Mouse (Mus musculus) heart, embryonic 16.5 days (tissue): ENCODE results near the gene Zfp867. TPM values are rescaled to one million over a fixed set of nuclear protein-coding genes. Genes with fewer than 3 reads are reported as not detected.
A peak's percentile ranks its signal among the peaks of the same experiment; 100 is the strongest.

Experiments used
- ATAC-seq: fragments of 200-750 bp; cut with Nextera tagmentation; replicated peaks from 2 replicates; pipeline ENCODE4 v1.8.0; 2017; ENCODE audit warnings: moderate number of reproducible peaks; ENCODE audit not compliant: insufficient read depth, low FRiP score; ENCODE audit errors: extremely low read depth
- H3K27ac ChIP-seq: fragments of 300-500 bp; sonication (generic); 2 replicates; pipeline ENCODE4 v1.5.1; 2014; ENCODE audit warnings: mild to moderate bottlenecking, low read length, control low read depth, moderate library complexity
- H3K27me3 ChIP-seq: fragments of 300-500 bp; sonication (generic); 2 replicates; pipeline ENCODE4 v1.6.1; 2014; ENCODE audit warnings: low read length, mixed read lengths; ENCODE audit not compliant: control insufficient read depth, insufficient read depth
- H3K36me3 ChIP-seq: fragments of 300-500 bp; sonication (generic); 2 replicates; pipeline ENCODE4 v1.6.1; 2014; ENCODE audit not compliant: control insufficient read depth, insufficient read depth
- H3K4me1 ChIP-seq: fragments of 300-500 bp; sonication (generic); 2 replicates; pipeline ENCODE4 v1.6.1; 2014; ENCODE audit warnings: low read length, mixed read lengths; ENCODE audit not compliant: control insufficient read depth, insufficient read depth
- H3K4me2 ChIP-seq: fragments of 300-500 bp; sonication (generic); 2 replicates; pipeline ENCODE4 v1.6.1; 2014; ENCODE audit warnings: low read depth, mild to moderate bottlenecking, control low read depth, low read length
- H3K4me3 ChIP-seq: fragments of 300-500 bp; sonication (generic); 2 replicates; pipeline ENCODE4 v1.5.1; 2014; ENCODE audit warnings: mild to moderate bottlenecking, control low read depth, low read length
- H3K9ac ChIP-seq: fragments of 300-500 bp; sonication (generic); 2 replicates; pipeline ENCODE4 v1.6.1; 2014; ENCODE audit warnings: low read length, control low read depth
- H3K9me3 ChIP-seq: fragments of 300-500 bp; sonication (generic); replicated peaks from 2 replicates; pipeline ENCODE4 v1.6.1; 2016; ENCODE audit warnings: low read length; ENCODE audit not compliant: control insufficient read depth
- WGBS: fragments of 180-500 bp; shearing (Covaris S2); extraction: QIAGEN DNeasy Blood & Tissue Kit; methylation state at CpG from one replicate; pipeline ENCODE4 v1.1.7; 2014; 5-methylcytosine and 5-hydroxymethylcytosine counted together
- polyA plus RNA-seq: library from polyadenylated mRNA; unstranded; fragments of >200 nt; fragmentation: Nextera tagmentation; extraction: Ambion mirVana; gene quantifications from 2 replicates; pipeline ENCODE4 v1.2.1, GENCODE M21; 2015

Zfp867 gene
- polyA plus RNA-seq, 1 experiment from 2014 or later: 7.0 TPM

DNA sequence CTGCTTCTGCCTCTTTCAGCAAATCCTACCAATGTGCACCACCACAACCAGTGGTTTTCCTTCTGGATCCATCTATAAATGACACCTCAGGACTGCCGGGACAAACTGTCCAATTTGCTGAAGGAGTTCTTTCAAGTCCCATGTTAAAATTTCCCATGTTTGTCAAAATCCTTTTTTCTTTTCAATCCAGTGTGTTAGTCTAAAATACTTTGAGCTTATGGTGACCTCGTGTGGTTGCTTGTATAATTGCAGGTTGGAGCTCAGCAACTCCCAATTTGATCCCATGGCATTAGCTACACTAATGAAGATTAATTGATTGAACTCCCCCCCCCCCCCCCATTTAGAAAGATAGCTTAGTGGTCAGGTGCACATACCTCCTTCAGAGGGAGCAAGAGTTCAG, 10.9 kb upstream of the Zfp867 start:
- Histone ChIP-seq H3K9ac (no peak overlapping the region), H3K4me2 (no peak overlapping the region), H3K9me3 (no peaks in the 10 kb centered on the region), H3K4me3 (no peak overlapping the region), H3K27ac (no peak overlapping the region), H3K4me1 (no peaks in the 10 kb centered on the region), H3K36me3 (peaks cover 26% of the 10 kb centered on the region), H3K27me3 (peaks cover 2% of the 10 kb centered on the region; the same call in 1 of the 2 replicates)
- ATAC-seq: no peak
- WGBS: 5% methylated on average over 2 of the region's 2 CpGs

DNA sequence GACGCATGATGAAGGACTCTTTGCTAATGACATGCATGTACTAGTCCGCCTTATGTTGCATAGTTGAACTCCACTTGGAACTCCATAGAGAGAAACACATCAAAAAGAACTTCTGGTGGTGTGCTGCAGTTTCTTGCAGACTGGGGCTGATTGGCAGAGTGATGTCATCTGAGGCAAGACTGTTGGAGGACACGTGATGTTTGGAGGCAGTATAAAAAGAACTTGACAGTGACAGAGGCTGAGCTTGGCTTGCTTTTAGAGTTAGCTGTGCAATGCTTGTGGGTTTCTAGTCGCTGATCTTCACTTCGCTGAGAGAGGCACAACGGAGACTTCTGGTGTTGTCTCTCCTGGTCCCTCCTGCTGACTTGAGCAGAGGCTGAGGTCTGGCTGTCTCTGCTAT, 5.0 kb upstream of the Zfp867 start:
- no peak for ATAC-seq
- no peak overlapping the region for H3K9ac ChIP-seq
- 66% methylated on average over 6 of the region's 6 CpGs for WGBS
- no peaks in the 10 kb centered on the region for H3K36me3 ChIP-seq
- no peak overlapping the region for H3K4me3 ChIP-seq
- H3K4me1 ChIP-seq: peaks cover 4% of the 10 kb centered on the region; the same call in 1 of the 2 replicates
- H3K27me3 ChIP-seq: peaks cover 2% of the 10 kb centered on the region; the same call in 1 of the 2 replicates
- H3K27ac ChIP-seq: no peak overlapping the region
- no peak overlapping the region for H3K4me2 ChIP-seq
- H3K9me3 ChIP-seq: no peaks in the 10 kb centered on the region

DNA sequence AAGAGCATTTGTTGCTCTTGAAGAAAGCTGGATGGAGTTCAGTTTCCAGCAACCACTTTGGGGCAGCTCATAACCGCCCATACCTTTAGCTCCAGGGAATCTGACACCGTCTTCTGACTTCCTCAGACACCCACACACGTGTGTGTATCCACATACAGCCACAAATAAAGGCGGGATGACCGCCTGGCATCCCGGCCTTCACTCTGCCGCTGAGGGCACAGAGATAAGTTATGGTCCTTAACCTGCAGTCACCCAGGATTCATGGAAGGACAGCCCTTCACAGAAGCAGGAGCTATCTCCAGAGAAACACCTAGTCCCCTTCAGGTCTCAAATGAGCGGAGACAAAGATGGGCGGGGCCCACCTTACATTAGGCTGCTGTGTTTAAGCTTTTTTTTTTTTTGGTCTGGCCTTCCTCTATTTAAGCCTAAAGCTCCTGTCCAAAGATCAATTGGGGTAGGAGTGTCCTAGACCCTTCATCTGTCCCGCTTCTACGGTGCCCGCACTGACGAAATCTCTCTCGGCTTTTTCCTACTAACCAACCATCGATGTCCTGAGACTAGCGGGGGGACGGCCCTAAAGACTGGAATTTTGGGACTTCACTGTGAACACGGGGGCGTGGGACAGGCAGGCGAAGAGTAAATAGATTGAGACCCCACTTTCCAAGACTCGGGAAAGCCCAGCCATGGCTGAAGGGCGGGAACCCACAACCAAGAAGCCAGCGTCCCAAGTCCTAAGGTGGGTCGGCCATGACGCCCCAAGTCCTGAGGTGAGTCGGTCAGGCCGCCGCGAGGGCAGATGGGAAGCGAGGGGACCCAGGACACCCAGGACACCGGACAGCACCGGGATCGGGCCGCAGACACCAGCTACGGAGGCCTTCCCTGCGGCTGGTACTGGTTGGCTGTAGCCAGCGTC, 605 bp downstream of the Zfp867 start:
- peak; percentile 63 for ATAC-seq
- Histone ChIP-seq H3K4me1 (peaks cover 11% of the 10 kb centered on the region; the same call in 1 of the 2 replicates), H3K9ac (peak overlapping the region; percentile 88), H3K36me3 (peaks cover 2% of the 10 kb centered on the region; the same call in 1 of the 2 replicates), H3K27me3 (no peaks in the 10 kb centered on the region), H3K4me3 (peak overlapping the region; percentile 82), H3K9me3 (no peaks in the 10 kb centered on the region), H3K4me2 (peak overlapping the region; percentile 83), H3K27ac (peak overlapping the region; percentile 80)
- WGBS: 5% methylated on average over 37 of the region's 37 CpGs

DNA sequence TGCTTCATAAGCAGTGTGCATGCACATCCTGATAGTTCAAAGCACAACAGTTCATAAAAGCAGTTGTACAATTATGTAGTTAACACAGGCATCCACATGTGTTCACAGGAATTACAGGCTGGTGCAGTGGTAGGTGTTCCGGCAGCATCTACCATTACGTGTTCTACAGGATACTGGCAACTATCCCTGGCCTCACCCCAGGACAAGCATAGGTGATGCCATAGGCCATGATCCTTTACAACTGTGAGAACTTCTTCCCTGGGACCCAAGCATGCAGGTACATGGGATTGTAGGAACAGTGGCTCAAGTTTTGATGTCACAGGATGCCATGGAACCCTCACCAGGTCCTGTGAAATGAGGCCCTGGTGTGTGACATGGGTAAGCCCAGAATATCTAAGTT, 11.8 kb downstream of the Zfp867 start:
- Histone ChIP-seq H3K9me3 (peaks cover 27% of the 10 kb centered on the region), H3K4me1 (peaks cover 12% of the 10 kb centered on the region), H3K27ac (no peak overlapping the region), H3K9ac (no peak overlapping the region), H3K27me3 (no peaks in the 10 kb centered on the region), H3K4me3 (no peak overlapping the region), H3K4me2 (no peak overlapping the region), H3K36me3 (peaks cover 50% of the 10 kb centered on the region)
- no peak for ATAC-seq
- 94% methylated on average over 2 of the region's 2 CpGs for WGBS

GRCm38 (mm10) chr11:59458973-59459372, 13.3 kb downstream of the Zfp867 start:
- ATAC-seq: peak; percentile 96
- Histone ChIP-seq H3K4me2 (peak overlapping the region; percentile 26), H3K9ac (peak overlapping the region; percentile 57; the same call in 1 of the 2 replicates)

GRCm38 (mm10) chr11:59456891-59457290, 15.4 kb downstream of the Zfp867 start:
- Histone ChIP-seq H3K27me3 (no peaks in the 10 kb centered on the region), H3K4me3 (no peak overlapping the region), H3K27ac (no peak overlapping the region), H3K4me2 (no peak overlapping the region), H3K4me1 (peaks cover 12% of the 10 kb centered on the region), H3K9ac (no peak overlapping the region), H3K36me3 (peaks cover 33% of the 10 kb centered on the region), H3K9me3 (no peaks in the 10 kb centered on the region)
- 90% methylated on average over 2 of the region's 2 CpGs for WGBS
- no peak for ATAC-seq

More at GRCm38 (mm10) chr11:59458973-59459372, 13.3 kb downstream of the Zfp867 start:
- Histone ChIP-seq H3K4me3 (no peak overlapping the region), H3K27ac (peak overlapping the region; percentile 90), H3K27me3 (no peaks in the 10 kb centered on the region), H3K36me3 (peaks cover 50% of the 10 kb centered on the region), H3K4me1 (peaks cover 12% of the 10 kb centered on the region), H3K9me3 (peaks cover 20% of the 10 kb centered on the region)
- WGBS: 16% methylated on average over 5 of the region's 5 CpGs

GRCm38 (mm10) chr11:59456346-59456745, 15.9 kb downstream of the Zfp867 start:
- no peak overlapping the region for H3K27ac ChIP-seq
- ATAC-seq: no peak
- no peak overlapping the region for H3K9ac ChIP-seq
- H3K36me3 ChIP-seq: peaks cover 31% of the 10 kb centered on the region
- H3K4me1 ChIP-seq: peaks cover 12% of the 10 kb centered on the region
- no peak overlapping the region for H3K4me2 ChIP-seq
- 83% methylated on average over 2 of the region's 2 CpGs for WGBS
- H3K27me3 ChIP-seq: no peaks in the 10 kb centered on the region
- no peak overlapping the region for H3K4me3 ChIP-seq
- H3K9me3 ChIP-seq: no peaks in the 10 kb centered on the region

- ATAC-seq: no peak
- Histone ChIP-seq H3K36me3 (peaks cover 20% of the 10 kb centered on the region), H3K27me3 (no peaks in the 10 kb centered on the region), H3K27ac (peak within 1 kb of the TSS; percentile 84), H3K9ac (peak within 1 kb of the TSS; percentile 93), H3K4me1 (peaks cover 10% of the 10 kb centered on the region), H3K4me2 (peak within 1 kb of the TSS; percentile 87), H3K4me3 (peak within 1 kb of the TSS; percentile 93), H3K9me3 (no peaks in the 10 kb centered on the region)
- 64% methylated on average over 4 of the region's 4 CpGs for WGBS
Observed at GRCm38 (mm10) chr11:59451086-59451485, 21.2 kb downstream of the Zfp867 start, which contains the start of gene Snap47. TSS of gene Snap47 (minus strand) at chr11:59451186.

- Histone ChIP-seq H3K9ac (peak overlapping the region; percentile 93), H3K27me3 (no peaks in the 10 kb centered on the region), H3K4me1 (peaks cover 10% of the 10 kb centered on the region), H3K4me2 (peak overlapping the region; percentile 87), H3K27ac (peak overlapping the region; percentile 84), H3K9me3 (no peaks in the 10 kb centered on the region), H3K36me3 (peaks cover 14% of the 10 kb centered on the region), H3K4me3 (peak overlapping the region; percentile 93)
- peak; percentile 61 for ATAC-seq
- WGBS: under 1% methylated on average over 38 of the region's 38 CpGs
Observed at GRCm38 (mm10) chr11:59450230-59450771, 22.0 kb downstream of the Zfp867 start.
